Mouse (Mus musculus) liver, embryonic 11.5 days (tissue): Measurements from ENCODE around the gene Stxbp6. TPM values are rescaled to one million over a fixed set of nuclear protein-coding genes. Genes with fewer than 3 reads are reported as not detected.

Experiments used
- ATAC-seq: fragments of 200-750 bp; cut with Nextera tagmentation; replicated peaks from 2 replicates; pipeline ENCODE4 v1.8.0; 2017; ENCODE audit warnings: moderate number of reproducible peaks, mild to moderate bottlenecking, moderate TSS enrichment, moderate library complexity; ENCODE audit not compliant: low FRiP score
- DNase-seq: peaks from one replicate; pipeline ENCODE4 v3.0.0-alpha.2; 2017; ENCODE audit warnings: low spot score
- H3K27ac ChIP-seq: fragments of 300-500 bp; sonication (generic); 2 replicates; pipeline ENCODE4 v1.5.1; 2014; ENCODE audit warnings: mild to moderate bottlenecking, low read depth, low read length, control low read depth
- H3K27me3 ChIP-seq: fragments of 300-500 bp; sonication (generic); replicated peaks from 2 replicates; pipeline ENCODE4 v1.6.1; 2014; ENCODE audit warnings: low read length, mixed read lengths; ENCODE audit not compliant: control insufficient read depth, insufficient read depth
- H3K36me3 ChIP-seq: fragments of 300-500 bp; sonication (generic); 2 replicates; pipeline ENCODE4 v1.6.1; 2014; ENCODE audit warnings: mild to moderate bottlenecking, low read length, moderate library complexity, mixed read lengths; ENCODE audit not compliant: control insufficient read depth, insufficient read depth
- H3K4me1 ChIP-seq: fragments of 300-500 bp; sonication (generic); replicated peaks from 2 replicates; pipeline ENCODE4 v1.6.1; 2014; ENCODE audit warnings: low read length, mixed read lengths; ENCODE audit not compliant: control insufficient read depth, insufficient read depth
- H3K4me2 ChIP-seq: fragments of 300-500 bp; sonication (generic); 2 replicates; pipeline ENCODE4 v1.6.1; 2014; ENCODE audit warnings: mild to moderate bottlenecking, control low read depth, moderate library complexity
- H3K4me3 ChIP-seq: fragments of 300-500 bp; sonication (generic); 2 replicates; pipeline ENCODE4 v1.5.1; 2014; ENCODE audit warnings: low read depth, low read length, control low read depth
- H3K9ac ChIP-seq: fragments of 300-500 bp; sonication (generic); 2 replicates; pipeline ENCODE4 v1.6.1; 2014; ENCODE audit warnings: low read depth, low read length, control low read depth
- H3K9me3 ChIP-seq: fragments of 300-500 bp; sonication (generic); 2 replicates; pipeline ENCODE4 v1.6.1; 2016; ENCODE audit warnings: low read length, inconsistent platforms, mixed read lengths; ENCODE audit not compliant: control insufficient read depth
- WGBS: fragments of 180-500 bp; shearing (Covaris S2); extraction: QIAGEN DNeasy Blood & Tissue Kit; methylation state at CpG from one replicate; pipeline ENCODE4 v1.1.7; 2014; 5-methylcytosine and 5-hydroxymethylcytosine counted together
- polyA plus RNA-seq: library from polyadenylated mRNA; unstranded; fragments of >200 nt; fragmentation: Nextera tagmentation; extraction: Ambion mirVana; gene quantifications from 2 replicates; pipeline ENCODE4 v1.2.1, GENCODE M21; 2014

Gene Stxbp6
- polyA plus RNA-seq, 1 experiment from 2014 or later: 9.2 TPM

DNA sequence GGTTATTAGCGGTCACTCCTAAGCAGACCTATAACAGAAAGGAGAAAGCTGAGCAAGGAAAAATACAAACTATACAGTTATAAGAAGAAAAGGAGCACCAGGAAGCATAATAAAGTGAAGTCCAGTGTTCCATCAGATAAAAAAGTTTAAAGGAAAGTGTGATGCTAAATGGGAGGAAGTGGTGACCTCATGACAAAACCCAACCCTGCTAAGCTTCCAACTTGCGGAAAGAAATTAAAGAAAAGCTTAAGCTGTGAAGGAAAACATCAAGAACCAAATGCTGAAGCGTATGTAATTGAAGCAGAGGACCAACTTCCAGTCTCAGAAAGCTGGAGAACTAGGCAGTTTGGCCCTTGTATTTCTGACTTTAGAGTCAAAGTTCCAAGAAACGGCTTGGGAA is 77.1 kb downstream of the Stxbp6 start:
- no peak overlapping the region for H3K4me3 ChIP-seq
- no peak overlapping the region for H3K9ac ChIP-seq
- 79% methylated on average over 4 of the region's 4 CpGs for WGBS
- H3K9me3 ChIP-seq: no peaks in the 10 kb centered on the region
- no peak for ATAC-seq
- no peak overlapping the region for H3K27ac ChIP-seq
- no peaks in the 10 kb centered on the region for H3K4me1 ChIP-seq
- no peak for DNase-seq
- H3K36me3 ChIP-seq: no peaks in the 10 kb centered on the region
- H3K27me3 ChIP-seq: no peaks in the 10 kb centered on the region
- H3K4me2 ChIP-seq: no peak overlapping the region

DNA sequence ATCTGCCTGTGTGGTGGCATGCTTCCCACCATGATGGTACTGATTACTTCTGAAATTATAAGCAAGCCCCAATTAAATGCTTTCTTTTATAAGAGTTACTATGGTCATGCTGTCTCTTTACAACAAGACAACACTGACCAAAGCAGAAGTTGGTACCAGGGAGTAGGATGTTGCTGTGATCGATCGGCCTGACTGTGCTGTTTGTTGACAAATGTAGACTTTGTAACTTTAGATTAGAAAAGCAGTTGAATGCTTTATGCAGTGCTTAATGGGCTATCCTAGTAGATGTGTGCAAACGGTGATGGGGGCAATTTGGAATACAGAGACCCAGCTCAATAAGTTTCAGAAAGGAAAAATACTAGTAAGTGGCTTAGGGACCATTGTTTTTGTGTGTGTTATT is 77.6 kb downstream of the Stxbp6 start:
- Histone ChIP-seq H3K9ac (no peak overlapping the region), H3K27ac (no peak overlapping the region), H3K4me3 (no peak overlapping the region), H3K27me3 (no peaks in the 10 kb centered on the region), H3K4me2 (no peak overlapping the region), H3K36me3 (no peaks in the 10 kb centered on the region), H3K4me1 (no peaks in the 10 kb centered on the region), H3K9me3 (no peaks in the 10 kb centered on the region)
- WGBS: 78% methylated on average over 3 of the region's 3 CpGs
- ATAC-seq: no peak; the same call in 1 of the 2 replicates
- no peak for DNase-seq

GRCm38 (mm10) chr12:44996274-44996673 is 78.2 kb downstream of the Stxbp6 start:
- H3K9ac ChIP-seq: no peak overlapping the region
- H3K4me3 ChIP-seq: no peak overlapping the region
- no peak overlapping the region for H3K4me2 ChIP-seq
- no peaks in the 10 kb centered on the region for H3K36me3 ChIP-seq
- H3K27ac ChIP-seq: no peak overlapping the region
- H3K4me1 ChIP-seq: no peaks in the 10 kb centered on the region
- WGBS: 47% methylated on average over 2 of the region's 2 CpGs
- H3K27me3 ChIP-seq: no peaks in the 10 kb centered on the region
- no peaks in the 10 kb centered on the region for H3K9me3 ChIP-seq
- ATAC-seq (no peak), DNase-seq (no peak)

DNA sequence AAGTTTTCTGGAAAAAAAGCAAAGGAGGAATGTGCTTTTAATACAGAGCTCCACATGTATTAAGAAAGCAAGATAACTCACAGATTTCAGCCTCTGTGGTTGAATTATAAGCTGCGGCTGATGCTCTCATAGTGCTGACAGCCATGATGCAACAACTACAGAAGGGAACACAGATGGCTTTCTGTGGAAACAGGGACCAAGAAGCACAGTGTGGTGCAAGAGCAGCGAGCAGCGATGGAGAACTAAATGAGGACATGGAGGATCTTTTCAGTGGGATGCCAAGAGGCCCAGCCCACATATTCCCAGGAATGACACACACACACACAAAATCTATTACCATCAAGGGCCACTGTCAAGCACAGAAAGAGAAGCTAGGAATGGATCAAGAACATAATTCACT is 81.1 kb downstream of the Stxbp6 start:
- H3K9me3 ChIP-seq: no peaks in the 10 kb centered on the region
- no peak overlapping the region for H3K27ac ChIP-seq
- 86% methylated on average over 3 of the region's 3 CpGs for WGBS
- H3K36me3 ChIP-seq: no peaks in the 10 kb centered on the region
- H3K9ac ChIP-seq: no peak overlapping the region
- DNase-seq (no peak), ATAC-seq (no peak)
- no peaks in the 10 kb centered on the region for H3K4me1 ChIP-seq
- H3K27me3 ChIP-seq: no peaks in the 10 kb centered on the region
- H3K4me2 ChIP-seq: no peak overlapping the region
- no peak overlapping the region for H3K4me3 ChIP-seq

DNA sequence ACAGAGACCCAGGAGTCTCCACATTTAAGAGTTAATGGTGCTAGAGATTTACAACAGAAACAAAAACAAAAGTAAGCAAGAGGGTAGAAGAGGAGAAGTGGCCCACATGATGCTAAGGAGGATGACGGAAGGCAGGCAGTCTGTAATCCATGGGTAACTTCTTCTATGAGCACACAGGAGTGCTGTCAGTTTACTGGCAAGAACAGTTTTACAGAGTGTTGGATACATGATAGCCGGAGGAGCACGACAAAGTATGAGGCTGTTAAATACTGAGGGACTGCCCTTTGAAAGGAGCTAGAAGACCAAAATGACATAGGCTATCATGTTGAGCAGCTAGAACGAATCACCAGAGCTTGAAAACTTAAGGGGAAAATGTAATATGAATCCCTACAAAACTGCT is 81.7 kb downstream of the Stxbp6 start:
- Histone ChIP-seq H3K9ac (no peak overlapping the region), H3K9me3 (no peaks in the 10 kb centered on the region), H3K27me3 (no peaks in the 10 kb centered on the region)

GRCm38 (mm10) chr12:44990379-44990778 is 84.1 kb downstream of the Stxbp6 start:
- Histone ChIP-seq H3K9ac (no peak overlapping the region), H3K4me2 (no peak overlapping the region), H3K4me1 (no peaks in the 10 kb centered on the region), H3K9me3 (no peaks in the 10 kb centered on the region), H3K36me3 (no peaks in the 10 kb centered on the region), H3K27me3 (no peaks in the 10 kb centered on the region), H3K4me3 (no peak overlapping the region), H3K27ac (no peak overlapping the region)
- DNase-seq: no peak
- 79% methylated on average over 9 of the region's 9 CpGs for WGBS
- no peak for ATAC-seq

More for the DNA sequence above, 81.7 kb downstream of the Stxbp6 start:
- Histone ChIP-seq H3K4me2 (no peak overlapping the region), H3K4me1 (no peaks in the 10 kb centered on the region), H3K27ac (no peak overlapping the region), H3K4me3 (no peak overlapping the region), H3K36me3 (no peaks in the 10 kb centered on the region)
- no peak for DNase-seq
- ATAC-seq: no peak
- 74% methylated on average over 4 of the region's 4 CpGs for WGBS

DNA sequence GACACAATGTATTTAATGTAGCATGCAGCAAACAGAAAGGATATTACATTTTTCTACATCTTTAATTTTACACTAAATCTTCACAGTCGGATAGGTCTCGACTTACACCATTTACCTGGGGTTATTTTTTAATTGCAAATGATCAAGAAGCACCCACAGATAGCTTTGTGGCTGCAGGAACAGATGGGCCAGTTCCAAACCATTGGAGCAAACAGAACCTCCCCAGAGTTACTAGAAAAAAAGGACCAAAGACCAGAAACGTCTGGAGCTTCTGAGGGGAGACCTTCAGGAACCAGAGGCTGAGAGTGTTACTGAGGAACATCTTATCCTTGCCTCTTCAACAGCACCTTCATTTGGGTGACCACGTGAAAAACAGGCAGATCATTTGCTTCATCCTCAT is 85.5 kb downstream of the Stxbp6 start:
- no peak overlapping the region for H3K4me2 ChIP-seq
- ATAC-seq: no peak
- no peak overlapping the region for H3K27ac ChIP-seq
- no peak overlapping the region for H3K9ac ChIP-seq
- no peaks in the 10 kb centered on the region for H3K27me3 ChIP-seq
- no peaks in the 10 kb centered on the region for H3K9me3 ChIP-seq
- no peak overlapping the region for H3K4me3 ChIP-seq
- DNase-seq: no peak
- WGBS: 71% methylated on average over 4 of the region's 4 CpGs
- no peaks in the 10 kb centered on the region for H3K36me3 ChIP-seq
- no peaks in the 10 kb centered on the region for H3K4me1 ChIP-seq

DNA sequence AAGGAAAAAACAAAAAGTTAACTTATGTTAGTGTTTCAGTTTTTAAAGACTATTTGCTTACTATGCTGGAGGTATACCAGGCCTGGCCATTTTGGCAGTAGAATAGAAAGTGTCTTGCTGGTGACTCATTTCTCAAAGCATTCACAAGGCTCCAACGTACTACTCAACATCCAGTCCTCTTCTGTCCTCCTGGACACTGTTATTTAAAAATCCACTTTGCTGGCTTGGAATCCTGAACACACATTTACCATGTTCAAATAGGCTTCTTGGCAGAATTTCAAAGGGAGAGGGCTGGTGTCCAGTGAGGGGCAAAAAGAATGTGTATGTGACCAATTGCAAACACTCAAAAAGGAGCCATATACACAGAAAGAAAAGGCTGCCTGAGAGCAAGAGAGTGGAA is 86.7 kb downstream of the Stxbp6 start:
- DNase-seq (no peak), ATAC-seq (no peak)
- Histone ChIP-seq H3K9me3 (no peaks in the 10 kb centered on the region), H3K27me3 (no peaks in the 10 kb centered on the region), H3K4me2 (no peak overlapping the region), H3K27ac (no peak overlapping the region), H3K4me3 (no peak overlapping the region), H3K4me1 (no peaks in the 10 kb centered on the region), H3K9ac (no peak overlapping the region), H3K36me3 (no peaks in the 10 kb centered on the region)
- WGBS: 86% methylated on average over 1 of the region's 1 CpGs

DNA sequence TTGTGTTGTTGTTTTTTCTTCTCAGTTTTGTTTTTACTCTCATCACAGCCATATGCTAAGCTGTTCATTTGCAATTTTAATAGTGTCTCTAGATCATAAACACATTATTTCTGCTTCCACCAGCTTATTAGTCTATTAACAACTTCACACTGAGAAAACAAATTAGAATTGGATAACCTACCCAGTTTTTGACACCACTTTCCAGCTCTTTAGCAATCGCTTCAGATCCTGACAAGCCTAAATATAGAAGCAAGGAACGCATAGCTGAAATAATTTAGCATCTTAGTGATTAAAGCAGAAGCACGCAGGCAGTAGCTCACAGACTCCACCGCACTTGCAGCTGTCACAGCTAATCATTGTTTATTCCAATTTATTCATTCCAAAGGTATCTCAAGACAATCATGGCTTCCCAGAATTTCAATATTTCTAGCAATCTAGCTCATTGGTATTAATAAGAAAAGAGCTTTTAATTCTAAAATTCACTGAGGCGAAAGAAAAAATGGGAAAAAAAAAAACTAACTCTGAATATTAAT is 95.1 kb downstream of the Stxbp6 start:
- no peak overlapping the region for H3K27ac ChIP-seq
- 71% methylated on average over 5 of the region's 5 CpGs for WGBS
- no peaks in the 10 kb centered on the region for H3K27me3 ChIP-seq

More for the DNA sequence above, 95.1 kb downstream of the Stxbp6 start:
- H3K9me3 ChIP-seq: no peaks in the 10 kb centered on the region
- H3K4me3 ChIP-seq: no peak overlapping the region
- H3K9ac ChIP-seq: no peak overlapping the region
- no peak for ATAC-seq
- H3K36me3 ChIP-seq: no peaks in the 10 kb centered on the region
- no peaks in the 10 kb centered on the region for H3K4me1 ChIP-seq
- no peak overlapping the region for H3K4me2 ChIP-seq
- DNase-seq: no peak
